Mouse (Mus musculus) heart, postnatal 0 days (tissue): ENCODE results near the gene Gm10912. TPM values are rescaled to one million over a fixed set of nuclear protein-coding genes. Genes with fewer than 3 reads are reported as not detected.
A peak's percentile ranks its signal among the peaks of the same experiment; 100 is the strongest.
"Not testable (repeated sequence)": the region's sequence is repeated elsewhere in the genome, so short reads cannot be mapped to it uniquely, and the experiment has no call there.

Experiments used
- ATAC-seq: fragments of 200-750 bp; cut with Nextera tagmentation; 2 replicates; pipeline ENCODE4 v1.8.0; 2017; ENCODE audit warnings: low read depth, moderate number of reproducible peaks, moderate library complexity; ENCODE audit not compliant: insufficient read depth
- DNase-seq: peaks from one replicate; pipeline ENCODE4 v3.0.0-alpha.2; 2016; ENCODE audit warnings: low spot score
- H3K27ac ChIP-seq: fragments of 300-500 bp; sonication (generic); 2 replicates; pipeline ENCODE4 v1.5.1; 2014; ENCODE audit warnings: low read depth, mild to moderate bottlenecking
- H3K27me3 ChIP-seq: fragments of 300-500 bp; sonication (generic); 2 replicates; pipeline ENCODE4 v1.6.1; 2014; ENCODE audit warnings: low read length, mixed read lengths; ENCODE audit not compliant: control insufficient read depth, insufficient read depth
- H3K36me3 ChIP-seq: fragments of 300-500 bp; sonication (generic); replicated peaks from 2 replicates; pipeline ENCODE4 v1.6.1; 2014; ENCODE audit warnings: low read length, mixed read lengths; ENCODE audit not compliant: control insufficient read depth, insufficient read depth
- H3K4me1 ChIP-seq: fragments of 300-500 bp; sonication (generic); 2 replicates; pipeline ENCODE4 v1.6.1; 2014; ENCODE audit warnings: antibody characterized with exemption; ENCODE audit not compliant: control insufficient read depth, insufficient read depth
- H3K4me2 ChIP-seq: fragments of 300-500 bp; sonication (generic); 2 replicates; pipeline ENCODE4 v1.6.1; 2014; ENCODE audit warnings: low read depth, mild to moderate bottlenecking, low read length, moderate library complexity
- H3K4me3 ChIP-seq: fragments of 300-500 bp; sonication (generic); 2 replicates; pipeline ENCODE4 v1.5.1; 2014; ENCODE audit warnings: low read depth, low read length
- H3K9ac ChIP-seq: fragments of 300-500 bp; sonication (generic); replicated peaks from 2 replicates; pipeline ENCODE4 v1.6.1; 2014; ENCODE audit warnings: low read depth, low read length, mixed read lengths
- H3K9me3 ChIP-seq: fragments of 300-500 bp; sonication (generic); replicated peaks from 2 replicates; pipeline ENCODE4 v1.6.1; 2016; ENCODE audit warnings: low read length; ENCODE audit not compliant: control insufficient read depth
- CTCF ChIP-seq: IDR thresholded peaks from 2 replicates; pipeline ENCODE4 v1.5.1; 2016; ENCODE audit warnings: antibody characterized with exemption, control low read depth, low read depth
- EP300 ChIP-seq: IDR thresholded peaks from 2 replicates; pipeline ENCODE4 v1.6.1; 2016; ENCODE audit warnings: antibody characterized with exemption, low read depth
- whole genome bisulfite sequencing: fragments of 180-500 bp; shearing (Covaris S2); extraction: QIAGEN DNeasy Blood & Tissue Kit; methylation state at CpG from one replicate; pipeline ENCODE4 v1.1.7; 2014; 5-methylcytosine and 5-hydroxymethylcytosine counted together
- polyA plus RNA-seq: library from polyadenylated mRNA; unstranded; fragments of >200 nt; fragmentation: Nextera tagmentation; extraction: Ambion mirVana; gene quantifications from 2 replicates; pipeline ENCODE4 v1.2.1, GENCODE M21; 2015
- total RNA-seq: library from RNA; depleted of rRNA; stranded (reverse); fragments of >200 nt; gene quantifications from 2 replicates; pipeline ENCODE4 v1.2.3, GENCODE M21; 2014; ENCODE audit warnings: low replicate concordance

Gene Gm10912
- total and polyA plus RNA-seq, 2 experiments from 2014 or later, result 0.07 TPM; not detected in 1

GRCm38 (mm10) chr2:104069704-104070185 is 4.1 kb downstream of the Gm10912 start, which contains the start of gene Cd59b:
Gene Cd59b, plus strand, starts transcription at chr2:104069849.
- no peak for TF ChIP-seq EP300
- TF ChIP-seq CTCF, result no peak
- ATAC-seq (peak; percentile 80), DNase-seq (peak; percentile 23)
- no peaks in the 10 kb centered on the region for H3K36me3 ChIP-seq
- H3K9me3 ChIP-seq, result no peaks in the 10 kb centered on the region
- H3K4me3 ChIP-seq, result peak within 1 kb of the TSS; percentile 44
- H3K9ac ChIP-seq, result peak within 1 kb of the TSS; percentile 25; the same call in 1 of the 2 replicates
- no peaks in the 10 kb centered on the region for H3K27me3 ChIP-seq
- 16% methylated on average over 13 of the region's 13 CpGs for WGBS
- peaks cover 7% of the 10 kb centered on the region; the same call in 1 of the 2 replicates for H3K4me1 ChIP-seq
- H3K27ac ChIP-seq, result no peak within 1 kb of the TSS
- H3K4me2 ChIP-seq, result peak within 1 kb of the TSS; percentile 57

GRCm38 (mm10) chr2:104078285-104078684 is 12.7 kb downstream of the Gm10912 start:
- H3K36me3 ChIP-seq, H3K9me3 ChIP-seq, H3K4me1 ChIP-seq, H3K9ac ChIP-seq, DNase-seq, H3K4me3 ChIP-seq, H3K4me2 ChIP-seq, H3K27me3 ChIP-seq, H3K27ac ChIP-seq, ATAC-seq: not testable (repeated sequence)
- 48% methylated on average over 5 of the region's 5 CpGs for WGBS

GRCm38 (mm10) chr2:104081436-104082050 is 15.9 kb downstream of the Gm10912 start:
- not testable (repeated sequence) for H3K9me3 ChIP-seq, H3K4me3 ChIP-seq, H3K9ac ChIP-seq, H3K4me1 ChIP-seq, DNase-seq, H3K36me3 ChIP-seq, H3K27ac ChIP-seq, ATAC-seq, H3K4me2 ChIP-seq, H3K27me3 ChIP-seq
- WGBS, result no CpG with 5 or more reads among the region's 1 CpGs

- no peaks in the 10 kb centered on the region for H3K36me3 ChIP-seq
- no peaks in the 10 kb centered on the region for H3K9me3 ChIP-seq
- no peak for ATAC-seq
Measured at GRCm38 (mm10) chr2:104082474-104082873, 16.8 kb downstream of the Gm10912 start.

GRCm38 (mm10) chr2:104084027-104084426 is 18.4 kb downstream of the Gm10912 start:
- not testable (repeated sequence) for H3K27me3 ChIP-seq, H3K9ac ChIP-seq, ATAC-seq, H3K4me1 ChIP-seq, H3K9me3 ChIP-seq, H3K27ac ChIP-seq, H3K4me2 ChIP-seq, H3K36me3 ChIP-seq, DNase-seq, H3K4me3 ChIP-seq

More at GRCm38 (mm10) chr2:104082474-104082873, 16.8 kb downstream of the Gm10912 start:
- Histone ChIP-seq H3K4me3 (no peak overlapping the region), H3K27me3 (no peaks in the 10 kb centered on the region), H3K4me2 (no peak overlapping the region), H3K9ac (no peak overlapping the region), H3K4me1 (no peaks in the 10 kb centered on the region), H3K27ac (no peak overlapping the region)
- DNase-seq, result no peak
- TF ChIP-seq EP300 (no peak), CTCF (no peak)

- H3K27me3 ChIP-seq, DNase-seq, H3K9me3 ChIP-seq, H3K4me3 ChIP-seq, H3K27ac ChIP-seq, H3K4me1 ChIP-seq, H3K9ac ChIP-seq, H3K36me3 ChIP-seq, H3K4me2 ChIP-seq, ATAC-seq: not testable (repeated sequence)
- 50% methylated on average over 1 of the region's 1 CpGs for WGBS
Measured at GRCm38 (mm10) chr2:104087562-104087961, 21.9 kb downstream of the Gm10912 start.
